8 mouse cellular contexts compared by ENCODE assay signal in genomic region chr1:91483304-91484010, GRCm38 (mm10). TPM values are rescaled to one million over a fixed set of nuclear protein-coding genes. Genes with fewer than 3 reads are reported as not detected.
DNase-seq lines count a peak whose midpoint lies in the region; ATAC-seq lines count a peak whose summit lies in the region.

No protein-coding gene starts in this region.

- peak; percentile 76; the same call in 1 of the 2 replicates for ATAC-seq in midbrain, embryonic 11.5 days (ENCODE audit: low FRiP score)
- no peak for ATAC-seq in midbrain, embryonic 16.5 days
- ATAC-seq in granulocyte monocyte progenitor cell, adult 5-6 weeks (replicated peaks; ENCODE audit: poor library complexity, severe bottlenecking) = peak; percentile 95
- ATAC-seq in midbrain, embryonic 14.5 days (ENCODE audit: low FRiP score, low TSS enrichment) = no peak

- H3K4me1 ChIP-seq in midbrain, embryonic 11.5 days (ENCODE audit: control insufficient read depth, insufficient read depth, low read length) = no peaks in the 10 kb centered on the region
- no peaks in the 10 kb centered on the region for H3K4me1 ChIP-seq in midbrain, embryonic 16.5 days (ENCODE audit: control insufficient read depth, insufficient read depth, low read length)
- H3K4me1 ChIP-seq in limb, embryonic 10.5 days = no peaks in the 10 kb centered on the region
- H3K4me1 ChIP-seq in midbrain, embryonic 14.5 days (ENCODE audit: control insufficient read depth, insufficient read depth, low read length) = no peaks in the 10 kb centered on the region

- H3K27ac ChIP-seq in midbrain, embryonic 11.5 days (ENCODE audit: low read depth, low read length) = no peak overlapping the region
- no peak overlapping the region for H3K27ac ChIP-seq in midbrain, embryonic 16.5 days (ENCODE audit: low read length)
- no peak overlapping the region for H3K27ac ChIP-seq in limb, embryonic 10.5 days
- H3K27ac ChIP-seq in midbrain, embryonic 14.5 days (replicated peaks; ENCODE audit: low read depth, low read length) = no peak overlapping the region

- no peak overlapping the region for H3K4me3 ChIP-seq in midbrain, embryonic 11.5 days (ENCODE audit: low read depth, low read length)
- H3K4me3 ChIP-seq in midbrain, embryonic 16.5 days (ENCODE audit: low read depth, low read length) = no peak overlapping the region
- H3K4me3 ChIP-seq in limb, embryonic 10.5 days = no peak overlapping the region
- no peak overlapping the region for H3K4me3 ChIP-seq in midbrain, embryonic 14.5 days (replicated peaks; ENCODE audit: low read depth, low read length)

- H3K9me3 ChIP-seq in midbrain, embryonic 11.5 days (ENCODE audit: control insufficient read depth, low read length) = no peaks in the 10 kb centered on the region; the same call in 1 of the 2 replicates
- no peaks in the 10 kb centered on the region for H3K9me3 ChIP-seq in midbrain, embryonic 16.5 days (replicated peaks; ENCODE audit: control insufficient read depth, low read length, poor library complexity, severe bottlenecking)
- no peaks in the 10 kb centered on the region for H3K9me3 ChIP-seq in limb, embryonic 10.5 days (replicated peaks)
- H3K9me3 ChIP-seq in midbrain, embryonic 14.5 days (ENCODE audit: control insufficient read depth, low read length) = no peaks in the 10 kb centered on the region

- H3K9ac ChIP-seq in midbrain, embryonic 11.5 days (ENCODE audit: low read length) = no peak overlapping the region
- H3K9ac ChIP-seq in midbrain, embryonic 16.5 days (ENCODE audit: low read depth, low read length) = no peak overlapping the region
- no peak overlapping the region for H3K9ac ChIP-seq in midbrain, embryonic 14.5 days (replicated peaks; ENCODE audit: low read length)

- WGBS in midbrain, embryonic 11.5 days = 50% methylated on average over 10 of the region's 10 CpGs
- 47% methylated on average over 10 of the region's 10 CpGs for WGBS in midbrain, embryonic 16.5 days
- WGBS in limb, embryonic 10.5 days = 43% methylated on average over 10 of the region's 10 CpGs
- WGBS in midbrain, embryonic 14.5 days = 54% methylated on average over 10 of the region's 10 CpGs

- no peaks in the 10 kb centered on the region for H3K36me3 ChIP-seq in midbrain, embryonic 11.5 days (ENCODE audit: control insufficient read depth, insufficient read depth, low read length)
- H3K36me3 ChIP-seq in midbrain, embryonic 16.5 days (ENCODE audit: control insufficient read depth, insufficient read depth, low read length) = no peaks in the 10 kb centered on the region
- H3K36me3 ChIP-seq in limb, embryonic 10.5 days = no peaks in the 10 kb centered on the region
- H3K36me3 ChIP-seq in midbrain, embryonic 14.5 days (ENCODE audit: control insufficient read depth, insufficient read depth, low read length) = no peaks in the 10 kb centered on the region

- H3K4me2 ChIP-seq in midbrain, embryonic 11.5 days = no peak overlapping the region
- H3K4me2 ChIP-seq in midbrain, embryonic 16.5 days (ENCODE audit: low read length) = no peak overlapping the region
- no peak overlapping the region for H3K4me2 ChIP-seq in midbrain, embryonic 14.5 days (ENCODE audit: low read length)

- no peaks in the 10 kb centered on the region for H3K27me3 ChIP-seq in midbrain, embryonic 11.5 days (ENCODE audit: control insufficient read depth, insufficient read depth, low read length)
- no peaks in the 10 kb centered on the region for H3K27me3 ChIP-seq in midbrain, embryonic 16.5 days (ENCODE audit: control insufficient read depth, insufficient read depth, low read depth, low read length)
- H3K27me3 ChIP-seq in limb, embryonic 10.5 days (ENCODE audit: low read depth, poor library complexity, severe bottlenecking) = no peaks in the 10 kb centered on the region
- H3K27me3 ChIP-seq in midbrain, embryonic 14.5 days (ENCODE audit: control insufficient read depth, insufficient read depth, low read length) = no peaks in the 10 kb centered on the region

- peak; percentile 93 for DNase-seq in midbrain, embryonic 11.5 days (ENCODE audit: low spot score, missing footprints)
- peak; percentile 77 to 82 for DNase-seq in cerebellum, postnatal 4 days (ENCODE audit: low spot score in 2 of 2)
- DNase-seq in kidney, adult 18-20 months = peak; percentile 87
- peak; percentile 81 for DNase-seq in limb, embryonic 10.5 days (ENCODE audit: low spot score)
- DNase-seq in midbrain, embryonic 14.5 days = peak; percentile 88
- DNase-seq in spleen, postnatal 14 days (ENCODE audit: low spot score in 2 of 2) = peak; percentile 62 to 79

RNA-seq across cellular contexts. Expression of gene Traf3ip1, which starts 11.0 kb away (rescaled TPM):
- polyA plus RNA-seq in midbrain, embryonic 11.5 days (2014; fragmentation: Nextera tagmentation; extraction: Ambion mirVana) = 6.0 and 7.3 TPM in 2 replicates
- 10.8 and 10.9 TPM in 2 replicates for polyA plus RNA-seq in midbrain, embryonic 16.5 days (2015; fragmentation: Nextera tagmentation; extraction: Ambion mirVana)
- total RNA-seq in granulocyte monocyte progenitor cell, adult 5-6 weeks (2014; fragmentation: Nextera tagmentation) = 5.2 and 7.0 TPM in 2 replicates
- 4.6 and 5.6 TPM in 2 replicates for total RNA-seq in granulocyte monocyte progenitor cell, adult 5-6 weeks (2017)
- polyA plus RNA-seq in limb, embryonic 10.5 days (2016; fragmentation: Nextera tagmentation; extraction: Ambion mirVana) = 12.5 and 12.9 TPM in 2 replicates
- polyA plus RNA-seq in midbrain, embryonic 14.5 days (2014; fragmentation: Nextera tagmentation; extraction: Ambion mirVana) = 8.6 and 9.2 TPM in 2 replicates

RNA-seq across cellular contexts. Expression of gene Per2, which starts 24.3 kb away (rescaled TPM):
- polyA plus RNA-seq in midbrain, embryonic 11.5 days (2014; fragmentation: Nextera tagmentation; extraction: Ambion mirVana) = 1.5 and 1.6 TPM in 2 replicates
- polyA plus RNA-seq in midbrain, embryonic 16.5 days (2015; fragmentation: Nextera tagmentation; extraction: Ambion mirVana) = 4.5 and 5.1 TPM in 2 replicates
- total RNA-seq in granulocyte monocyte progenitor cell, adult 5-6 weeks (2014; fragmentation: Nextera tagmentation) = 4.3 and 7.8 TPM in 2 replicates
- total RNA-seq in granulocyte monocyte progenitor cell, adult 5-6 weeks (2017) = 3.2 and 8.7 TPM in 2 replicates
- 1.8 and 2.4 TPM in 2 replicates for polyA plus RNA-seq in limb, embryonic 10.5 days (2016; fragmentation: Nextera tagmentation; extraction: Ambion mirVana)
- polyA plus RNA-seq in midbrain, embryonic 14.5 days (2014; fragmentation: Nextera tagmentation; extraction: Ambion mirVana) = 3.0 and 6.8 TPM in 2 replicates

RNA-seq across cellular contexts. Expression of gene Asb1, which starts 56.9 kb away (rescaled TPM):
- 9.4 and 9.8 TPM in 2 replicates for polyA plus RNA-seq in midbrain, embryonic 11.5 days (2014; fragmentation: Nextera tagmentation; extraction: Ambion mirVana)
- 10.0 and 11.0 TPM in 2 replicates for polyA plus RNA-seq in midbrain, embryonic 16.5 days (2015; fragmentation: Nextera tagmentation; extraction: Ambion mirVana)
- total RNA-seq in granulocyte monocyte progenitor cell, adult 5-6 weeks (2014; fragmentation: Nextera tagmentation) = 4.2 and 8.1 TPM in 2 replicates
- 7.9 and 12.2 TPM in 2 replicates for total RNA-seq in granulocyte monocyte progenitor cell, adult 5-6 weeks (2017)
- 6.2 and 6.5 TPM in 2 replicates for polyA plus RNA-seq in limb, embryonic 10.5 days (2016; fragmentation: Nextera tagmentation; extraction: Ambion mirVana)
- polyA plus RNA-seq in midbrain, embryonic 14.5 days (2014; fragmentation: Nextera tagmentation; extraction: Ambion mirVana) = 10.6 and 14.9 TPM in 2 replicates

Comparison
In these comparisons a context has a peak if more than half of its experiments do, and no peak if none do; other contexts are left out.
1. ATAC-seq: peak in midbrain, embryonic 11.5 days (single experiment) and granulocyte monocyte progenitor cell, adult 5-6 weeks (single experiment); none in midbrain, embryonic 16.5 days (single experiment) and midbrain, embryonic 14.5 days (single experiment).
2. Peak in every context shown above with its lines, with median percentiles within 50 percentile points of each other: DNase-seq.